Mouse (Mus musculus): Measurements from ENCODE around the gene Tlr6.

Gene Tlr6

GRCm38 (mm10) chr5:64932215-64932614 is 27.7 kb downstream of the Tlr6 start:
- in situ Hi-C loops (cut with MboI), result no loop called here

GRCm38 (mm10) chr5:64922891-64923381 is 37.0 kb downstream of the Tlr6 start:
- in situ Hi-C loops (cut with MboI), result no loop called here

- in situ Hi-C loops (cut with MboI), result no loop called here
These were observed 41.0 kb downstream of the Tlr6 start for GRCm38 (mm10) chr5:64918616-64919597.

GRCm38 (mm10) chr5:64917721-64918120 is 42.2 kb downstream of the Tlr6 start:
- in situ Hi-C loops (cut with MboI), result no loop called here

- in situ Hi-C loops (cut with MboI), result no loop called here
These were observed 42.7 kb downstream of the Tlr6 start for GRCm38 (mm10) chr5:64917161-64917560.

GRCm38 (mm10) chr5:64908585-64909284 is 51.2 kb downstream of the Tlr6 start:
- in situ Hi-C loops (cut with MboI), result no loop called here

GRCm38 (mm10) chr5:64907906-64908305 is 52.0 kb downstream of the Tlr6 start:
- in situ Hi-C loops (cut with MboI), result no loop called here

GRCm38 (mm10) chr5:64905516-64906271 is 54.2 kb downstream of the Tlr6 start:
- in situ Hi-C loops (cut with MboI), result no loop called here

Measured in mature B cell (primary cell).